Mouse (Mus musculus) granulocyte monocyte progenitor cell, adult 5-6 weeks (primary cell): ENCODE measurements around the gene Msl2. TPM values are rescaled to one million over a fixed set of nuclear protein-coding genes. Genes with fewer than 3 reads are reported as not detected.

Source experiments
- ATAC-seq: replicated peaks from 2 replicates; pipeline ENCODE4 v1.8.0; 2016; ENCODE audit warnings: mild to moderate bottlenecking, moderate TSS enrichment, inconsistent platforms; ENCODE audit not compliant: poor library complexity, severe bottlenecking
- total RNA-seq, 2 experiments: library from RNA; stranded (forward) in 1 of 2; stranded (reverse) in 1 of 2; fragments of 200-712, 200-1000 nt in 1 of 2; fragments of >200 nt in 1 of 2; fragmentation: Nextera tagmentation in 1 of 2; gene quantifications; 2 replicates each; pipeline ENCODE4 v1.2.3; 2014 to 2017

The Msl2 gene
- total RNA-seq, 2 experiments from 2014 or later: 47.4 to 55.3 TPM

DNA sequence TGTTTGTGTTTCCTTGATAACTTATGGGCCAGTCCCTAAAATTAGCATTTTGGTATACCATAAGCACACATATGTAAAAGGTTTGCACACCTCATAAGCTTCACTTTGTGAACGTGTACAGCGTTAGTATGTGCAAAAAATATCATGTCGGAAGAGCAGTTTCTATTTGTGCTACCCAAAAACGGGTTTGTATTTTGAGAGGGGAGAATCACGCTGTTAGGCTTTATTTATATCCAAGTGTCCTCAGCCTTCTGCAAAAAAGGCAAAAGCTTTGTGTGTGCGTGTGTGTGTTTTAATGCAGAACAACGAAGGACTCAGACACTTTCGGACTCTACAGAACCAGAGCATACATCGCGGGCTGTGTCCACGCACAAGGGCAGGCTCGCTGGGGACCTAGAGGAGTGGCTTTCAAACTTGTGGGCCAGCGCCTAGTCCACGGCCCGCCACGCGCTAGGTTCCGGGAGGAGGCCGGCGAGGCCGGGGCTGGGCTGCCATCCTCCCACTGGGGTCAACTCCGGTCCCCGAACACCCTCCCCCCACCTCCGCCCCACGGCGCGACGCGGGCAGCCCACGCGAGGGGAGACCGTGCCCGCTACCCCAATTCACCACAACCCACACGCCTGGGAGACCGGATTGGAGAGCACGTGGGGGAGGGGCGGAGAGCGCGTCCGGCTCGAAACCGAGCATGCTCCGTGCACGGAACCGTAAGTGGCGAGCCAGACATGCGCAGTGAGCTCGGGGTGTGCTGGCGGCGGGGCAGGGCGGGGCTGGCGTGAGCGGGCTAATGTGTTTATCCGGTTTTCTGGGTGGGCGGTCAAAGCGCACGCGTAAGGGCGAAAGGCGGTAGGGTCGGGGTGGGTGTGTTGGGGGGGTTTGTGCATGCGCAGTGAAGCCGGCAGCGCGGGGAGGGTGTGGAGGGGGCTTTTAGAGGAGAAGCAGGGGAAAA lies 587 bp upstream of the Msl2 start:
- ATAC-seq: peak; percentile 69

- peak; percentile 38 for ATAC-seq
Observed at GRCm38 (mm10) chr9:101074332-101075021, 576 bp downstream of the Msl2 start.

- peak; percentile 23 for ATAC-seq
Observed at GRCm38 (mm10) chr9:101075091-101075581, 1.2 kb downstream of the Msl2 start.

DNA sequence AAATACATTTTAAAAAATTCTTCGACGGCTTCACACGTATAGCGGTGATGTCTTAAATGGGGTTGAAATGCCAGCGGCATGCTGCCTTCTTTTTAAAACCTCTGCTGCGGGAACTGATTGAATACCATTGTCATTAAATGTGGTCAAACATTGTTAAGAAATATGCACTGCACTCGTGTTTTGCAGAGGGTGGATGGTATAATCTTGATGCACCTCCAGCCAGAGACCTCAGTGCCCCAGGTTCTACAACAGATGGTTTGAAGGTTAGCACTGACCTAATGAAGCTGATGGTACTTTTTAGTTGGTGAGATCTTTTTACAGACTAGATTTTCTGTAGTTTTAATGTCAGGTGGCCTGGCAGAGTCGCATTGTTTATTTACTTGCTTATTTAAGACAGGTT lies 1.8 kb downstream of the Msl2 start:
- ATAC-seq: no peak

DNA sequence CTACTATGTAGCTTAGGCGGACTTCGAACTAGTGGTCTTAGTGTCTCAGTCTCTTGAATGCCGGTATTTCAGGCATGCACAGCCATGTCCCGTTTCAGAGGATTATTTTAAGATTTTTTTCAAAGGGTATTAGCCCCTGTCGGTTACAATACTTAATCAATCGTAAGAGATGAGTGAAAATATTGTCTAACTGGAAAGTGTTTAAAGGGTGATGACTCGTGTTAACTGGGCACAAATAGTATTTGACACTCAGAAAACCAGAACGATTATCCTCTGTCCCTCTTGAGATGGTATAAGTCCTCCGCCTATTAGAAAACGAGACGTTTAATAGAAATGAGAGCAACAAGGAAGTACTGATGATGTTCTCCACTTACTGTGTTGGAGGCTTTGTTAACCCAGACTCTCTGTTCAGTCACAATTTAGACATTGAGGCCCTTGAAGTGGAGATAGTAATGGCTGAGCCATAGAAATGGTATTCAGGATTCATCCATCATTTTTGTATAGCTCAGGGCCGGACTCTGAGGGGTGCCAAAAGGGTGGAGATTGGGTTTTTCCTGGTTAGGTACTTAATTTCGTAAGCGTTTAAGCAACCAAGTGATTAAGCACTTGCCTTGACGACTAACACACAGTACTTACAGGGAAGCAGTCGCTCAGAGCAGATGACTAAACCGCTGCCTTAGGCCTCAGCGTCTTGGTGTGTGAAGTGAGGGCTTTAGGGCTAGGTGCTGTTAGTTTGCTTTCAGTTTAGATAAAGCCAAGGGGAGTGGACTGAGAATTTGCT lies 2.4 kb downstream of the Msl2 start:
- ATAC-seq: peak; percentile 26

- ATAC-seq: no peak
Observed at GRCm38 (mm10) chr9:101077486-101077885, 3.6 kb downstream of the Msl2 start.

DNA sequence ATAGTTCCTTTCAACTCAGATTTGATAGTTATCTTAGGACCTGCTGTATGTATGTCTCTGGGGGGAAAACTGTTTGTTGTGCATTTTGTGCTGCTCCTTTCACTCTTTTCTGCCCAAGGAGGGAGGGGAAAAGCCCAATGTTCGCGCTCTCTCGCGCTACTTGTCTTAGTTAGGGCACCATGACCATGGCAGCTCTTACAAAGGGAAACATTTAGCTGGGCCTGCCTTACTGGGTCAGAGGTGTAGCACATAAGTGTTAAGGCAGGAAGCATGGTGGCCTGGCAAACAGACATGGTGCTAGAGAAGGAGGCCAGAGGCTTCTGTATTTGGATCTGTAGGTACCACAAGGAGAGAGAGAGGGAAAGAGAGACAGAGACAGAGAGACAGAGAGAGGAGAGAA lies 4.7 kb downstream of the Msl2 start:
- ATAC-seq: no peak

GRCm38 (mm10) chr9:101080046-101080685 lies 6.3 kb downstream of the Msl2 start:
- ATAC-seq: peak; percentile 16; the same call in 1 of the 2 replicates

DNA sequence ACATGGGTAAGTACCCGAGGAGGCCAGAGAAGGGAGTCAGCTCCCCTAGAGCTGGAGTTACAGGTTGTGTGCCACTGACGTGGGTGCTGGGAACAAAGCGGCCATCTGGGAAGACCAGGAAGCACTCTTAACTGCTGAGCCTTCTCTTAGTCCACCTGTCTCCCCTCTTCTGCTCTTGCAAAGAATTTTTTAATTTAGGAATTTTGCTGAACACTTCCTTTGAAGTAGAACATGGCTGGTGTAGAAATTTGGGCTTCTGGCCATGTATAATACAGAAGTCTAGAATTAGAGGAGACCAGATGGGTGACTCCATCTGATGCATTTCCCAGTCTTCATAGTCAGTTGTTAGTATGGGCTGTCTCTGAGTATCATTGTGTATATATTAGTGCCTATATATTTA lies 9.8 kb downstream of the Msl2 start:
- no peak for ATAC-seq

- no peak for ATAC-seq
Observed at GRCm38 (mm10) chr9:101095425-101095824, 21.5 kb downstream of the Msl2 start.

GRCm38 (mm10) chr9:101096461-101096860 lies 22.6 kb downstream of the Msl2 start:
- ATAC-seq: no peak

DNA sequence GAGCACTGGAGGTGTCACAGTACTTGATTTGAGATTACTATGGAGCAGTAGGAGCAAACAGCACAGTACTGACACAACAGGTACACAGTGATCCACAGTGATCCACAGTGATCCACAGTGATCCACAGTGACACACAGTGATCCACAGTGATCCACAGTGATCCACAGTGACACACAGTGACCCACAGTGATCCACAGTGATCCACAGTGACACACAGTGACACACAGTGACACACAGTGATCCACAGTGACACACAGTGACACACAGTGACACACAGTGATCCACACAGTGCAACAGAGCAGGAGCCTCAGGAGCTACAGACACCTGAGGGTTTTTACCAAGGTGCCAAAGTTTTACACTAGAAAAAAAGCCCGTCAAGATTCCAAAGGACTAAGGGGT lies 23.6 kb downstream of the Msl2 start:
- ATAC-seq: peak; percentile 55

DNA sequence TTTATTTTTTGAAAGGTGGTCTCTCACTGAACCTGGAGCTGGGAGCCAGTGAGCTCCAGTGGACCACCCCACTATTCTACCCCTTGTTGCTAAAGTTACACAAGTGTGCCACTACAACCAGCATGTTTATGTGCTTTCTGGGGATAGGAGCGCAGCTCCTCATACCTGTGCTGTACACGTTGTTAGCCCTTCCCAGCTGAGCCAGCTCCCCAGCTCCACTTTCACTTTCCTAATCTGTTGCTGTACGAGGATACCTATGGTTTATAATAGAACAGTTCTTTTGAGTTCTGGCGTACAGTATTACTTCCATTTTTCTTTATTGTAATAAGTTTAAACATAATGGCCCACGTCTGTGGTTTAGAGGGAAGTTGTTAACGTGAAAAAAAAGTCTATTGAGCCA lies 25.5 kb downstream of the Msl2 start:
- ATAC-seq: peak; percentile 49

DNA sequence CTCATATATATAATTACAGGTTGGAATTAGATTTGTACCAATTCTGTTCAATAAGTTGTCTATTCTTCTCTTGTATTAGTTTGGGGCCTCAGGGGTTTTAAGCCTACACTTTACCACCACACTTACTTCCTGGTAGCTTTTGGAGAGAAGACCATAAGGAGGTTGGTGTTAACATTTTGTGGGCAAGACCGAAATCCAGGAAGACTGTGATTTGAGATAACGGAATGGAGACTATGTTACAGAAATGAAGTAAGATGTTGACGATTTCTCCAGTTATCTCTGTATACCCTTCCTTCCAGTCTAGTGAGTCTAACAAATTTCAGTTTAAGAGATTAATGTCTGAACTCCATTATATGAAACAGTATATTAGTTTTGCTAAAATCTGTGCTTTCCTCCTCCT lies 26.3 kb downstream of the Msl2 start:
- ATAC-seq: peak; percentile 26; the same call in 1 of the 2 replicates

- no peak for ATAC-seq
Observed at GRCm38 (mm10) chr9:101101547-101101946, 27.6 kb downstream of the Msl2 start.

DNA sequence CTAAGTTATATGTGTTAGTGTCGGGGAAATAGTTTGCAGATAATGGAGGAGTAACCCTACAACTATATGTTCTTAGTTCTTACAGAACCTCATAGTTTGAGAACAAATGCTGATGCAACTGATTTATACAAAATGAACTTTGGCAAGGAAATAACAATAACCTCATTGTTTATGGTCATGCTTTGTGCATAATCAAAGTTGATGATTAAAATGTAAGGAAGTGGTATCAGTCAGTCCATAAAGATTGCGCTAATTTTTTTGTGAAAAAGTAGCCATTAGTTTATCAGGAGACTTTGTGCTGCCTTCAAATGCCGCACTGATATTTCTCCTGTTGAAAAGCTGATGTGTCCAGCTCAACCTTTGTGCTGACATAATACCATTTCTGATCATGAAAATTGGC lies 28.4 kb downstream of the Msl2 start:
- no peak for ATAC-seq

- ATAC-seq: no peak
Observed at GRCm38 (mm10) chr9:101104931-101105330, 31.0 kb downstream of the Msl2 start.

GRCm38 (mm10) chr9:101105735-101106134 lies 31.8 kb downstream of the Msl2 start:
- no peak for ATAC-seq

DNA sequence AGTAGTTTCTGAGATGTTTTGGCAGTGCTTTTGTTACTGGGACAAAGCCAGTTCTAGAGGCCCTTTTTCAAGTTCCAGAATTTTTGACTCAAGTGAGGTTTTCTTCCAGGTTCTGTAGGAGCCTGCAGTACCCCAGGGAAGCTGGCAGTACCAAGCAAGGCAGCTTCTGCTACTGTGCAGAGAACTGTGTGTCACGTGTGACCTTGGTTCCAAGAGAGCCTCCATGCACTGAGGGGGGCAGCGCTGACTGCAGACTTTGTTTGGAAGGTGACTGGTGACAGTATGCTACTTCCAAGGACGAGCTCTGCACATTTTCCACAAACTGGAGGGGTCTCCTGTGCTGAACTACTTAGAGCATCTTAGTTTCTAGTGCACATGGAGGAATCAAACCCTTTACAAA lies 33.5 kb downstream of the Msl2 start:
- no peak for ATAC-seq

- ATAC-seq: peak; percentile 34; the same call in 1 of the 2 replicates
Observed at GRCm38 (mm10) chr9:101110013-101110412, 36.1 kb downstream of the Msl2 start.
